Mouse (Mus musculus): Measurements from ENCODE around the gene Gpr88. TPM values are rescaled to one million over a fixed set of nuclear protein-coding genes. Genes with fewer than 3 reads are reported as not detected.
"Not testable (repeated sequence)": the region's sequence is repeated elsewhere in the genome, so short reads cannot be mapped to it uniquely, and the experiment has no call there.

Gene Gpr88
- polyA plus RNA-seq, 1 experiment from 2014 or later = 1.6 TPM

DNA sequence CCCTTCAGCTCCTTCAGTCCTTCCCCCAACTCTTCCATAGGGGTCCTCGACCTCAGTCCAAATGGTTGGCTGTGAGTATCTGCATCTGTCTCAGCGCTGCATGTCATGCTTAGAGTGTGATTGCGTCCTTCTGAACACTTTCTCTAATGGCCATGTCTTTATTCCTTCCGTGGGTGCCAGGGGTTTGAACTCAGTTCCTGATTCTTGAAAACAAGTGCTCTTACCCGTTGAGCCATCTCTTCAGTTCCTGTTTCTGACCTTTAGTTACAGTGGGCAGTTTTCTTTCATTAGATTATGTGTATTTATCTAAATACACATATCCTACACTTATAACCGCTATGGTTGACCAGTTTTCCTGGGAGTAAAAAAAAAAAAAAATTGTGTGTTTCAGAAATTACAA, 26.4 kb downstream of the Gpr88 start:
- H3K27ac ChIP-seq (ENCODE audit: low read length) = no peak overlapping the region
- no peak overlapping the region for H3K4me3 ChIP-seq (ENCODE audit: low read depth, low read length)
- no peak overlapping the region for H3K9ac ChIP-seq (replicated peaks; ENCODE audit: low read depth)
- no peaks in the 10 kb centered on the region for H3K36me3 ChIP-seq (ENCODE audit: insufficient read depth, low read length)
- no peak for TF ChIP-seq CTCF (IDR thresholded peaks at IDR 0.05)
- no peak for TF ChIP-seq EP300 (IDR thresholded peaks at IDR 0.05)
- DNase-seq (ENCODE audit: low spot score) (no peak), ATAC-seq (no peak)
- H3K27me3 ChIP-seq (replicated peaks; ENCODE audit: insufficient read depth, low read length) = 0 out of 2 replicates have a peak, but pooled peaks cover 4% of the 10 kb centered on the region
- H3K4me2 ChIP-seq (replicated peaks; ENCODE audit: low read depth, low read length) = no peak overlapping the region
- no peaks in the 10 kb centered on the region for H3K4me1 ChIP-seq (ENCODE audit: insufficient read depth, low read depth, low read length)
- H3K9me3 ChIP-seq (ENCODE audit: low read length) = no peaks in the 10 kb centered on the region
- 77% methylated on average over 6 of the region's 6 CpGs for WGBS

DNA sequence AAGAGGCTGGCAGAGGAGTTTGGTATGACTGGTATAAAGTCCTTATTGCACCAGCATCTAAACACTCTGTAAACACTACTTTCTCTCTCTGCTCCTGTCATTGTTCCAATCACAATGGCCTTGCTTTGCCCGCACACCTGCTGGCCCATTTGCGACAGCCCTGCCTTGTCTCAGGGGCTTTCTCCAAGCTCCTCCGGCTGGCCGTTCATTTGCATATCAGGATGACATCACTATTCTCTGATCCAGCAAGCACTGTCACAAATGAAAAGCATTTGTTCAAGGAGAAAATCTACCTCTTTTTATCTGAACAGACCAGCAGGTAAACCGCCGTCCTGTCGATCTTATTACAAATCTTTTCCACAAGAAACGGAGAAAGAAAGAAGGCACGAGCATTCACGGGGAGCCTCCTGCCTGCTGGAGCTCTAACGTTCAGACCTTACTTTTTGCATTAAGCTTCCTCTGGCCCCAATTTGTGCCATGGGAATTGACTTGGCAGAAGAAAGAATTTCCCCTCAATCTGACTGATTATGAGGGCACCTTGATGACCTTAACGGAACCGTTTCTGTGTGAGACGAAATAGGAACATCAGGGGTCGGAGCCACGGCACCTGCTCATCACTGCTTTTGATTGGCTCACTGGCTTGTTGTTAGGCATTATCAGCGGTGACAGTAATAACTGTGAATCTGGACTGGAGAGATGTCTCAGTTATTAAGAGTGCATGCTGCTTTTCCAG, 30.6 kb downstream of the Gpr88 start:
- no peak overlapping the region for H3K27ac ChIP-seq (ENCODE audit: low read length)
- H3K36me3 ChIP-seq (ENCODE audit: insufficient read depth, low read length) = no peaks in the 10 kb centered on the region
- TF ChIP-seq CTCF (IDR thresholded peaks at IDR 0.05) = no peak
- TF ChIP-seq EP300 (IDR thresholded peaks at IDR 0.05) = no peak
- DNase-seq (ENCODE audit: low spot score) = no peak
- H3K4me3 ChIP-seq (ENCODE audit: low read depth, low read length) = no peak overlapping the region
- no peak overlapping the region for H3K9ac ChIP-seq (replicated peaks; ENCODE audit: low read depth)
- 43% methylated on average over 17 of the region's 17 CpGs for WGBS
- ATAC-seq = no peak
- no peak overlapping the region for H3K4me2 ChIP-seq (replicated peaks; ENCODE audit: low read depth, low read length)
- H3K4me1 ChIP-seq (ENCODE audit: insufficient read depth, low read depth, low read length) = no peaks in the 10 kb centered on the region
- H3K9me3 ChIP-seq (ENCODE audit: low read length) = no peaks in the 10 kb centered on the region
- H3K27me3 ChIP-seq (replicated peaks; ENCODE audit: insufficient read depth, low read length) = 0 out of 2 replicates have a peak, but pooled peaks cover 4% of the 10 kb centered on the region

GRCm38 (mm10) chr3:116221686-116222010, 31.7 kb downstream of the Gpr88 start:
- no peak overlapping the region for H3K9ac ChIP-seq (replicated peaks; ENCODE audit: low read depth)
- 0 out of 2 replicates have a peak, but pooled peaks cover 4% of the 10 kb centered on the region for H3K27me3 ChIP-seq (replicated peaks; ENCODE audit: insufficient read depth, low read length)
- TF ChIP-seq EP300 (IDR thresholded peaks at IDR 0.05) (no peak), CTCF (IDR thresholded peaks at IDR 0.05) (peak; percentile 14)
- H3K27ac ChIP-seq (ENCODE audit: low read length) = peak overlapping the region; percentile 15; the same call in 1 of the 2 replicates
- no peaks in the 10 kb centered on the region for H3K4me1 ChIP-seq (ENCODE audit: insufficient read depth, low read depth, low read length)
- no peak overlapping the region for H3K4me2 ChIP-seq (replicated peaks; ENCODE audit: low read depth, low read length)
- 17% methylated on average over 3 of the region's 3 CpGs for WGBS
- ATAC-seq (peak; percentile 40), DNase-seq (ENCODE audit: low spot score) (peak; percentile 57)
- no peaks in the 10 kb centered on the region for H3K36me3 ChIP-seq (ENCODE audit: insufficient read depth, low read length)
- H3K4me3 ChIP-seq (ENCODE audit: low read depth, low read length) = no peak overlapping the region
- no peaks in the 10 kb centered on the region for H3K9me3 ChIP-seq (ENCODE audit: low read length)

- Histone ChIP-seq H3K4me1 (ENCODE audit: insufficient read depth, low read depth, low read length) (no peaks in the 10 kb centered on the region), H3K27me3 (replicated peaks; ENCODE audit: insufficient read depth, low read length) (0 out of 2 replicates have a peak, but pooled peaks cover 4% of the 10 kb centered on the region), H3K4me2 (replicated peaks; ENCODE audit: low read depth, low read length) (no peak overlapping the region), H3K36me3 (ENCODE audit: insufficient read depth, low read length) (no peaks in the 10 kb centered on the region), H3K4me3 (ENCODE audit: low read depth, low read length) (no peak overlapping the region), H3K27ac (ENCODE audit: low read length) (peak overlapping the region; percentile 15; the same call in 1 of the 2 replicates), H3K9me3 (ENCODE audit: low read length) (no peaks in the 10 kb centered on the region), H3K9ac (replicated peaks; ENCODE audit: low read depth) (no peak overlapping the region)
- DNase-seq (ENCODE audit: low spot score) (peak; percentile 57), ATAC-seq (peak; percentile 49)
- WGBS = 39% methylated on average over 6 of the region's 6 CpGs
- TF ChIP-seq EP300 (IDR thresholded peaks at IDR 0.05) (no peak), CTCF (IDR thresholded peaks at IDR 0.05) (no peak)
These were observed 32.2 kb downstream of the Gpr88 start for GRCm38 (mm10) chr3:116220980-116221685.

DNA sequence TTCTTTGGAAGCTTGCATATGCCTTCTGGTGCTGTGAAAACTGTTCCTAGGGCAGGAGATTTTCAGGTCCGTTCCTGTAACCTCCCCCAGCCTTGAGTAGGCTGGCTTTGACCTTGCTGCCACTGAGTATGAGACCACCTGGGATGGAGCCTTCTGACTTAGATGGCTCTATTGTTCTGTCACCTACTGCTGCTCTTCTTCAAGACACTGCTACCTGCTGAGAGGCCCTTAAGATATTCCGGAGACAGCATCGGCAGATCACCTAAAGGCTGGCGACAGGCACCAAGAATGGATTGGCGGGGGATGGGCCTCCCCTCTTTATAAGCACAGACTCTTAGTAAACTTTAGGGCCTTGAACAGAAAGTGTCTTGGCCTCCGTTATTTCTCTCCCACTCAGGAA, 35.9 kb downstream of the Gpr88 start:
- not testable (repeated sequence) for H3K9me3 ChIP-seq (ENCODE audit: low read length); H3K27me3 ChIP-seq (replicated peaks; ENCODE audit: insufficient read depth, low read length); H3K4me2 ChIP-seq (replicated peaks; ENCODE audit: low read depth, low read length); H3K4me1 ChIP-seq (ENCODE audit: insufficient read depth, low read depth, low read length); H3K27ac ChIP-seq (ENCODE audit: low read length); DNase-seq (ENCODE audit: low spot score); H3K9ac ChIP-seq (replicated peaks; ENCODE audit: low read depth); ATAC-seq; H3K4me3 ChIP-seq (ENCODE audit: low read depth, low read length); H3K36me3 ChIP-seq (ENCODE audit: insufficient read depth, low read length)
- 66% methylated on average over 6 of the region's 6 CpGs for WGBS

GRCm38 (mm10) chr3:116216261-116216660, 37.0 kb downstream of the Gpr88 start:
- ATAC-seq = peak; percentile 67

More at GRCm38 (mm10) chr3:116216261-116216660, 37.0 kb downstream of the Gpr88 start:
- Histone ChIP-seq H3K9ac (replicated peaks; ENCODE audit: low read depth) (no peak overlapping the region), H3K27me3 (replicated peaks; ENCODE audit: insufficient read depth, low read length) (no peaks in the 10 kb centered on the region), H3K4me3 (ENCODE audit: low read depth, low read length) (no peak overlapping the region), H3K36me3 (ENCODE audit: insufficient read depth, low read length) (no peaks in the 10 kb centered on the region), H3K4me1 (ENCODE audit: insufficient read depth, low read depth, low read length) (no peaks in the 10 kb centered on the region), H3K4me2 (replicated peaks; ENCODE audit: low read depth, low read length) (no peak overlapping the region), H3K27ac (ENCODE audit: low read length) (no peak overlapping the region), H3K9me3 (ENCODE audit: low read length) (no peaks in the 10 kb centered on the region)
- WGBS = 50% methylated on average over 1 of the region's 1 CpGs
- peak; percentile 85 for DNase-seq (ENCODE audit: low spot score)
- TF ChIP-seq EP300 (IDR thresholded peaks at IDR 0.05) = peak; percentile 62
- no peak for TF ChIP-seq CTCF (IDR thresholded peaks at IDR 0.05)
